Mouse (Mus musculus) E14TG2a.4 (cell line): ENCODE results near the gene Dgkg.

Experiments used
- H3K27me3 ChIP-seq: 2 replicates; pipeline ENCODE4 v1.6.1; 2014; ENCODE audit warnings: low read length, control low read depth; ENCODE audit not compliant: insufficient read depth
- H3K36me3 ChIP-seq: 2 replicates; pipeline ENCODE4 v1.6.1; 2014; ENCODE audit warnings: low read length, control low read depth; ENCODE audit not compliant: insufficient read depth
- H3K4me1 ChIP-seq: replicated peaks from 2 replicates; pipeline ENCODE4 v1.6.1; 2014; ENCODE audit warnings: low read depth, low read length, control low read depth
- H3K4me3 ChIP-seq: replicated peaks from 2 replicates; pipeline ENCODE4 v1.5.1; 2014; ENCODE audit warnings: mild to moderate bottlenecking, low read length
- H3K9me3 ChIP-seq: 2 replicates; pipeline ENCODE4 v1.6.1; 2014; ENCODE audit warnings: low read length, control low read depth
- CTCF ChIP-seq: conservative IDR thresholded peaks from 2 replicates; pipeline ENCODE4 v1.5.1; 2014; ENCODE audit warnings: low read length
- NANOG ChIP-seq: IDR thresholded peaks from 2 replicates; pipeline ENCODE4 v1.6.1; 2014; ENCODE audit warnings: borderline replicate concordance, low read length, mixed read lengths
- POU5F1 ChIP-seq: IDR thresholded peaks from 2 replicates; pipeline ENCODE4 v1.6.1; 2014; ENCODE audit warnings: low read length, borderline replicate concordance

Gene Dgkg

DNA sequence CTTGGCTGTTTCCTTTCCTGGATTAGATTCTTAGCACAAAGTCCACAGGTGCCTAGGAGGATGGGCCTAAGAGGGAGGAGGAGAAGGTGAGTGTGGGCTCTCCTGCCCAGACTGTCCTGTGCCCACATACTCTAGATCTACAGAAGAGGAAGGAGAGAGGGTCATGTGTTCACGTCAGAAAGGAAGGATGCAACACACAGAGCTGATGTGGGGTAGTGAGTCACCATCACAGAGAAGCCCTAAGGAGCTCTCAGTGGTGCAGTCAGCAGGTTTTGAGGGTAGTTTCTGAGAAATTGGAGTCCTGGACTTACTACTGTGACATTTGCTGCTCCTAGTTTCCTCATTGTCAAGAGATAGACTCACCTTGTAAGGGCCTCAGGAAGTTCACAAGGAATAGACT, 196.1 kb downstream of the Dgkg start:
- Histone ChIP-seq H3K4me1 (peaks cover 25% of the 10 kb centered on the region), H3K4me3 (no peak overlapping the region), H3K36me3 (no peaks in the 10 kb centered on the region), H3K27me3 (peaks cover 29% of the 10 kb centered on the region), H3K9me3 (no peaks in the 10 kb centered on the region)
- TF ChIP-seq CTCF, result no peak
- TF ChIP-seq NANOG, result no peak
- TF ChIP-seq POU5F1, result no peak

DNA sequence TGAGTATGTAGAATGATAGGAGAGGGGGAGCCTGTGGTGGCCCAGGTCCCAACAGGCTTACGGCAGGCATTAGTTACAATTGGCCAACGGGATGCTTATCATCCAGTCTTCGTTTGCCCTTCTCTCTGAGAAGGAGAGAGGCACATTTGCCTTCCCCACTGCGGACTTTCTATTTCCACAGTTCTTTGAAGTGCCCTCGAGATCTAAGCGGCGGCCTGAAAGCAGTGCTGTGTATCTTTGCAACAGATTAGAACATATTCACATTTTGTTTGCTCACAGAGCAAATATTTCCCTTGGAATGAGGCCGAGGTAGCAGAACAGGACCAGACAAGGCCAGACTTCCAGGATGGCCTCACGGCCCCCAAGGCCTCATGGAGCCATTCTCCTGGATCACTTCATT, 204.9 kb downstream of the Dgkg start:
- Histone ChIP-seq H3K36me3 (no peaks in the 10 kb centered on the region), H3K27me3 (peaks cover 48% of the 10 kb centered on the region), H3K4me1 (peaks cover 19% of the 10 kb centered on the region), H3K9me3 (0 out of 2 replicates have a peak, but pooled peaks cover 4% of the 10 kb centered on the region), H3K4me3 (no peak overlapping the region)
- TF ChIP-seq POU5F1 (no peak), NANOG (no peak), CTCF (no peak)

DNA sequence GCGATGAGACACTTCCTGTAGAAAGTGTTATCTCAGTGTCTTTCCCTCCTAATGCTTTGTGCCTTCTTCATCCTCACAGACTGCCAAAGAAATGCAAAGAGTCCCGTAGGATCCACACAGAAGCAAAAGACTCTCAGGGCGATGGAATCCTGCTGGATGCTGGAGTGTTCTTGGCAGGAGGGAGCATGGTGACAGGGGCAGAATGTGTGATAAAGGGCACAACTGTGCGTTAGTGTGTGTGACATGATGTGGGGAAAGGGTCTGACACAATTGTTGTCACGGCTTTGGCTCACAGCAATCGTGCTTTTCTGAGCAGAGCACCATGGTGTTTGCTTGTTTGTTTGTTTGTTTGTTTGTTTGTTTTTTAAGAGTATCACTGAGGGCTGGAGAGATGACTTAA, 208.9 kb downstream of the Dgkg start:
- Histone ChIP-seq H3K4me3 (no peak overlapping the region), H3K36me3 (no peaks in the 10 kb centered on the region), H3K4me1 (peaks cover 24% of the 10 kb centered on the region), H3K9me3 (peaks cover 16% of the 10 kb centered on the region), H3K27me3 (peaks cover 70% of the 10 kb centered on the region)
- no peak for TF ChIP-seq CTCF
- TF ChIP-seq NANOG, result no peak
- no peak for TF ChIP-seq POU5F1

DNA sequence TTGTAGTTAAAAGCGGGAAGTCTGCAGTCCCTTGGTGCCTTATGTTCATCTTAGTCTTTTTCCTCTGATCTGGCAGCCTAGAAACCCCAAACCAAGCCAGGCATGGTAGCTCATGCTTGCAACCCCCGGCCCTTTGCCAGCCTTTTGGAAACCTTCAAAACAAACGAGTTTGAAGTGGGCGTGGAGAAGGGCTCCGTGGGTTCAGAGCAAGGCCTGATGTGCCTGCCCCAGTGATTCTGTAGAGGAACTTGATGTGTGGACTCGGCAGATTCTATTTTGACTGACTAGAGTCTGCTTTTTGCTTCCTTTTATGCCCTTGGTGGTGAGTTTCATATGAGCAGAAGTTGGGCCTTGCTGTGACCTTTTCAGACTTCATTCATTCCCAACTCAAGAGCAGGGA, 212.2 kb downstream of the Dgkg start:
- peaks cover 54% of the 10 kb centered on the region for H3K4me1 ChIP-seq
- peaks cover 67% of the 10 kb centered on the region for H3K27me3 ChIP-seq
- H3K4me3 ChIP-seq, result no peak overlapping the region
- no peaks in the 10 kb centered on the region for H3K36me3 ChIP-seq
- H3K9me3 ChIP-seq, result peaks cover 16% of the 10 kb centered on the region
- TF ChIP-seq CTCF, result no peak
- TF ChIP-seq NANOG, result no peak
- TF ChIP-seq POU5F1, result no peak

DNA sequence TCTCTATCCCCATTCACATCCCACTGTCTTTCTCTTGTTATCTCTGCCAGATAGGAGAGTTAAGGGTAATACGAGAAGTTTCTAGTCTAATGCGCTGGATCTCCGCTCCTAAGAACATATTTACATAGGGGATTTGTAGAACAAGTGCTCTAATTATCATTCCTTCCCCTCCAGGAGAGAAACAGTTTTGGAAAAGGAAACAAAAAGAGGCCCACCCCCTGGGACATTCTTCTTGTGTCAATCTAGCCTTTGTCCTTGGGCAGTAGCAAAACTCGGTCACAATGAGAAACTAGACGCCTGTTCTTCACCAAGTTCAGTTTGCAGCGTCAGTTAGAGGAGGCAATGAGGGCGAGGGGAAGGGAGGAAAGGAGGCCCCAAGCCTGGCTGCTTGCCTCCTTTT, 214.8 kb downstream of the Dgkg start:
- TF ChIP-seq POU5F1, result no peak
- TF ChIP-seq NANOG, result peak; percentile 67
- H3K27me3 ChIP-seq, result peaks cover 51% of the 10 kb centered on the region

DNA sequence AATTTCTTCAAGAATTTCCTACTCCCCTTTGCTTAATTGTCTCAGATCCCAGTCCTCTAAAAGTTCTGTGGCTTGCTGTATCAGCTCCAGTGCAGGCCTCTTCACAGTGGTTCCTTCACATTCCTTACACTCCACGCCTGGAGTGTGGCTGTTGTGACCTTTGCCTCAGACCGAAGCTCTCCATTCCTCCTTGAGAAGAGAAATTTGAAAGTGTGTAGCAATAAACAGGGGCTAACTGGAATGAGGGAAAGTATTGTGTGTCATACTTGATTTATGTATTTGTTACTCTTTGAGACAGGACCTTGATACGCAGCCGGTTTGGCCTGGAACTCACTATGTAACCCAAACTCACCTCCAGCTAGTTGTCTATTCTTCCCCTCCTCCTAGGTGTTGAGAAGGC, 215.7 kb downstream of the Dgkg start:
- H3K27me3 ChIP-seq, result peaks cover 46% of the 10 kb centered on the region
- TF ChIP-seq CTCF (no peak), POU5F1 (no peak), NANOG (no peak)
- peaks cover 5% of the 10 kb centered on the region for H3K9me3 ChIP-seq
- peak overlapping the region; percentile 80 for H3K4me3 ChIP-seq
- peaks cover 5% of the 10 kb centered on the region for H3K36me3 ChIP-seq
- H3K4me1 ChIP-seq, result peaks cover 69% of the 10 kb centered on the region

More for the DNA sequence above, 214.8 kb downstream of the Dgkg start:
- H3K4me3 ChIP-seq, result peak overlapping the region; percentile 5; the same call in 1 of the 2 replicates
- H3K4me1 ChIP-seq, result peaks cover 61% of the 10 kb centered on the region
- H3K36me3 ChIP-seq, result peaks cover 5% of the 10 kb centered on the region; the same call in 1 of the 2 replicates
- peaks cover 14% of the 10 kb centered on the region for H3K9me3 ChIP-seq

DNA sequence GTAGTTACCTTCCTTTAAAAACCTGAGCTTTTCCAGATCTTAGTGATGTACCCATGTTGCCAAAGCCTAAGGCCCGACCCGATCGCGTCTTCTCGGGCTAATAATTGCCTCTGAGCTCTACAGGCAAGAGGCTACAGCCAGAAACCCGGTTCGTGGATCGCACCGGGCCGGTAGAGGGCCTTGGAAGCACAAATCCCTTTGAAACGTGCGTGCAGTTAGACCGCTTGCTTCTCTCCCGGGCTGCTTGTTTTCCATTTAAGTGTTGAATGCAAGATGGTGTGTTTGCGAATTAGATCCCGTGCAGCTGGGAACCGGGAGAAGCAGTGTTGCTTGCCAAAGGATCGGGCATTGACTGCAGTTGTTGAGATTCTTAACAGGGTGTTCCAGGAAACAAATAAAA, 216.8 kb downstream of the Dgkg start:
- peaks cover 16% of the 10 kb centered on the region for H3K36me3 ChIP-seq
- peaks cover 36% of the 10 kb centered on the region for H3K27me3 ChIP-seq
- H3K4me3 ChIP-seq, result peak overlapping the region; percentile 80
- peaks cover 79% of the 10 kb centered on the region for H3K4me1 ChIP-seq
- H3K9me3 ChIP-seq, result no peaks in the 10 kb centered on the region
- TF ChIP-seq POU5F1, result no peak
- no peak for TF ChIP-seq NANOG
- TF ChIP-seq CTCF, result no peak

DNA sequence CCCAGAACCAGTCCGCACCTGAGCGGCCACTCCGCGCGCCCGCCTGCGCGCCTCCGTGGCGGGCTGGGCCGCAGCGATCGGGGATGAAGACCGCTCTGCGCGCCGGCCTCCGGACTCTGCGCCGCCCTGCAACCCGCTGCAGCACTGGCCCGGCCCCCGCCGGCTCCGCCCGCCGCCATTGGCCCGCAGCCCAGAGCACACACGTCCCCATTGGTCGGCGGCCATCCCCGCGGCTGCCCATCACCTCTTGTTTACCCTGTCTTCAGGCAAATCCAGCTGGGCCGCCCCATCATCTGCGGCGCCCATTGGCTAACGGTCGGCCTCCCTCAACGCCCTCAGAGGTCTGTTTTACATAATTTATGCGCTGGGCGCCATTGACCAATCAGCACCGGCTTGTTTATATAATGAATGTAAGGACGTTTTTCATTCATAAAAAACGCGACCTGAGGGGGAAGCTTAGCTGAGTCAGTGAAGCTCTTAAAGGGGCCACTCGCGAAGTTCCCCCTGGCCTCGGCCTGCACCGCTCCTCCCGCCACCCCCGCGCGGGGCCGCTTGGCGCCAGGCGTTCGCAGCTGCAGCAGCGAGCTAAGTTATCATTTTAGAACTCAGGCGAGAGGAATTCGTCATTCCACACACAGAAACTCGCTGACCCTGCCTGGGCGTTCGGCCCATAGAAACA, 217.4 kb downstream of the Dgkg start, which contains the start of gene Etv5:
Etv5 (minus strand) TSS at position 221 of the 679 bp plus-strand sequence.
- peaks cover 22% of the 10 kb centered on the region for H3K36me3 ChIP-seq
- H3K27me3 ChIP-seq, result peaks cover 30% of the 10 kb centered on the region
- peak within 1 kb of the TSS; percentile 99 for H3K4me3 ChIP-seq
- TF ChIP-seq NANOG, result no peak
- no peak for TF ChIP-seq CTCF
- peak; percentile 46; the same call in 1 of the 2 replicates for TF ChIP-seq POU5F1
- H3K9me3 ChIP-seq, result no peaks in the 10 kb centered on the region
- H3K4me1 ChIP-seq, result peaks cover 79% of the 10 kb centered on the region

DNA sequence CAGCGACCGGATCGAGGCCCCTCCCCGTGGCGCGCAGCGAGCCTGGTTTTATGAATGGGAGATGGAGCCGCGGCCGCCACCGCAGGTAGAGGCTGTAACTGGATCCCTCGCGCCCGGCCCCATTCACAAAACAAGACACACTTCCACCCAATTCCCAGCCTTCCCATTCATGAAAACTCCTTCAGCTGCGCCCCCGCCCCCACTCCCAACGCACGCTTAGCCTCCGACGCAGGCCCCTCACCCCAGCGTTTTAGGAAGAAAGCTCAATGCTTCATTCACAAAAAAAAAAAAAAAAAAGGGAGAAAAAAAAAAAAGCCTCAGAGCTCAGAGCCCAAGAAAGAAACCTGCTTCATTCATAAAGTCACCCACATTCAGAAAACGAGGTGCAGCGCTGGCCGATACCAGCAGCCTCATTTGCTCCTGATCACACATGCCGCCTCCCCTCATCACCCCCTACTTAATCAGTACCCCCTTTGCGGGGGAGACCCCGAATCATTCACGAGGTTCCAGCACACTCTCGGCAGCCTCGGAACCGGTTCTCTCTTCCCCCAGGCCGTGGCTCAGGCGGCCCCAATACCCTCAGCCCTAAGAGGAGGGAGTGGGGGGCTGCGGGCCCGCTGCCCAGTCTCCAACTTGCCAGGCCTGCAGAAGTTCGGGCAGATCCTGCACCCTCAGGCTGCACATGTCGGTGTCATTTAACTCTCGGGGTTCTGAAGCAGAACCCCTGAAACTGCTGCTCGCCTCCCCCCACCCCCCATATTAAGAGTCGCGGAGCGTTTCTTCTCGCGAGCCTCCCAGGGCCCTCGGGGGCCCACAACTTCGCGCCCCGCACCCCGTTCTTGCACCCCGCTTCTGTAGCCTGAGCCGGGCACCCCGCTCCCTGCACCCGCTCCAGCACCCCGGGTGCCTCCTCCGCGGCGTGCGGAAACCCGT, 218.3 kb downstream of the Dgkg start:
- peak overlapping the region; percentile 99 for H3K4me3 ChIP-seq
- H3K4me1 ChIP-seq, result peaks cover 78% of the 10 kb centered on the region
- no peak for TF ChIP-seq POU5F1
- no peak for TF ChIP-seq CTCF
- TF ChIP-seq NANOG, result no peak
- no peaks in the 10 kb centered on the region for H3K9me3 ChIP-seq
- H3K36me3 ChIP-seq, result peaks cover 30% of the 10 kb centered on the region
- H3K27me3 ChIP-seq, result peaks cover 20% of the 10 kb centered on the region
